Mouse (Mus musculus) activated CD4-positive, CD25-positive, alpha-beta regulatory T cell, adult 4 months (primary cell): ENCODE results near the gene A730061H03Rik. TPM values are rescaled to one million over a fixed set of nuclear protein-coding genes. Genes with fewer than 3 reads are reported as not detected.

Source experiments
- ATAC-seq: one replicate; pipeline ENCODE4 v1.8.0; 2017
- polyA plus RNA-seq, 2 experiments: library from polyadenylated mRNA; unstranded; fragments of 100-300 nt; shearing (Covaris generic); gene quantifications; one replicate each; pipeline ENCODE4 v1.2.1; 2017

A730061H03Rik gene
- polyA plus RNA-seq, 2 experiments from 2014 or later: not detected

DNA sequence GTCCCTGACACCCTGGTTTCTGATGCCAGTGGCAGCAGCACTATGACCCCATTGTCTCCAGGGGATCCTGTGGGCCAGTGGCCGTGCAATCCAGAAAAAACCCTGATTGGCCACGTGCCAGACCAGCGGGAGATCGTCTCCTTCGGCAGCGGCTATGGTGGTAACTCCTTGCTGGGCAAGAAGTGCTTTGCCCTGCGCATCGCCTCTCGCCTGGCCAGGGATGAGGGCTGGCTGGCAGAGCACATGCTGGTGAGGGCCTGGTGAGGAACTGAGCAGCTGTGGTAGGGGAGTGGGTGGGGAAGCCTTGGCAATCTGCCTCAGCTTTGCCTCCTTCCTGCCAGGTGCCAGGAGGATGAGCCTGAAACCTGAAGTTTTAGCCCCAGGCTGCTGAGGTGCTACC lies 15.9 kb downstream of the A730061H03Rik start:
- no peak for ATAC-seq

- ATAC-seq: no peak
These were observed 17.9 kb downstream of the A730061H03Rik start for GRCm38 (mm10) chr14:55542268-55542667.

GRCm38 (mm10) chr14:55540787-55541321 lies 19.4 kb downstream of the A730061H03Rik start:
- no peak for ATAC-seq

DNA sequence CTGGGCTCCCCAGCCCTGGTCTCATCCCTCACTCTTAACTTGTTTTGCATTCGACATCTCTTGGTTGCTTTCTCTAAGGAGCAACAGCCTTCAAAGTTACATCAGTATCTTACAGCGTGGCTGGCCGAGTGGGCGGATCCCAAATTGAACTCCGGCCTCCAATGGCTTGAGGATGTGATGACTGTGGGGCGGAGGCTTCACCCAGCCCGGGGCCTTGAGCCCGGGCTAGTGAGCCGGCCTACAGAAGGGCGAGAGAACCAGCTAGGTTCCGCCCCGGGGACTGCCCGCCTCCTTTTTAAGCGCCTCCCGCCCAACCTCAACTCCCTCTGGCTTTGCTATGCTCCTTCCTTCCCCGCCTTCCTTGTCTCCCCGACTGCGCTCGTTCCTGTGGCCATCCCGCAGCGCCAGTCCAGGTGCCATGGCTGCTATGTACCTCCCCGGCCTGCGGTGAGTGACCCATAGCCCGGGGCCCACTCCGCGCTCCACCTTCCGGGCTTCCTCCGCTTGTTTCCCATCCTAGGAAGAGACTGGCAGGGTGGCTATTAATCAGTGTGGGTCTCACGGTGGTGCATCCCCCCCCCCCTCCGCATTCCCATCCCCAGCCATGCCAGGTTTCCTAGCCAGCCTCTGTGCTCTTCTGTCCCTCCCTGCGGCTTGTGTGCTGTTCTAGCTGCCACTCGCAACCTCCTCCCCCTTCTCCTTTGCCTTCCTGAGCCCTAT lies 20.0 kb downstream of the A730061H03Rik start, which contains the start of gene Pck2:
TSS of gene Pck2 (plus strand) at position 200 of the 720 bp plus-strand sequence.
- peak; percentile 76 for ATAC-seq

DNA sequence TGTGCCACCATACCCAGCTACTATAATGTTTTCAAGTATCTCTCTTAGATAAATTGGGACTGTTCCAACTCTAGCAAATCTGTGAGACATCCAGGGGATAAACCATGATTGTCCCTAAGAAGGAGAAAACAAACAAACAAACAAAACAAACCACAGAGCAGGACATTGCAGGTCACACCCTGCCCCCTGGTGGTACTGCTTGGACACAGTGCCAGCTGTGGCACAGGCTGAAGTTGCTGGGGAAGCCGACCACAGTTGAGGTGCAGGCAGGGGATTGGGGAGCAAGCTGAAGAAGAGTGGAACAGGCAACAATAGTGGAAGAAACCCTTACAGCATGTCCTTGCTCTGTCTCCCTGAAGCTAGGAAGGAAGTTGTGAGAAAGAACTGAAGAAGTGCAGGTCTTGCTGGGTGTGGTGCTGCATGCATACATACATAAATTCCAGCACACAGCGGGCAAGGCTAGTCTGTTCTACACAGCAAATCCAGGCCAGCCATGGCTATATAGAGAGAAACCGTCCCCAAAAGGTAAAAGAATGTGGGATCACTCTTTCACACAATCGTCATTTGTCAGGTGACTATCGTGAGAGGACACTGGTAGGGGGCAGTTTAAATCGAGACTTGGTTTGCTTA lies 24.0 kb downstream of the A730061H03Rik start:
- no peak for ATAC-seq

DNA sequence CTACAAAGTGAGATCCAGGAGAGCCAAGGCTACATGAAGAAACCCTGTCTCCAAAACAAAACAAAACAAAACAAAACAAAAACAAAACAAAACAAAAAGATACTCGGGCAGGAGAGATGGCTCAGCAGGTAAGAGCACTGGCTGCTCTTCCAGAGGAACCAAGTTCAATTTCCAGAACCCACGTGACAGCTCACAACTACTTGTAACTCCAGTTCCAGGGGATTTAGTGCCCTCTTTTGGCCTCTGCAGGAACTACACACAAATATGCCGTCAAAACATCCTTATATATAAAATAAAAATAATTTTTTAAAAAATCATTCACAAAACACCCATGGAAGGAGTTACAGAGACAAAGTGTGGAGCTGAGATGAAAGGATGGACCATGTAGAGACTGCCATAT lies 32.3 kb downstream of the A730061H03Rik start:
- ATAC-seq: peak; percentile 40

- ATAC-seq: no peak
These were observed 33.5 kb downstream of the A730061H03Rik start for GRCm38 (mm10) chr14:55526674-55527073.

- ATAC-seq: no peak
These were observed 35.4 kb downstream of the A730061H03Rik start, which contains the start of gene Nrl for GRCm38 (mm10) chr14:55524785-55525184. Gene Nrl, minus strand, starts transcription at chr14:55524981.

DNA sequence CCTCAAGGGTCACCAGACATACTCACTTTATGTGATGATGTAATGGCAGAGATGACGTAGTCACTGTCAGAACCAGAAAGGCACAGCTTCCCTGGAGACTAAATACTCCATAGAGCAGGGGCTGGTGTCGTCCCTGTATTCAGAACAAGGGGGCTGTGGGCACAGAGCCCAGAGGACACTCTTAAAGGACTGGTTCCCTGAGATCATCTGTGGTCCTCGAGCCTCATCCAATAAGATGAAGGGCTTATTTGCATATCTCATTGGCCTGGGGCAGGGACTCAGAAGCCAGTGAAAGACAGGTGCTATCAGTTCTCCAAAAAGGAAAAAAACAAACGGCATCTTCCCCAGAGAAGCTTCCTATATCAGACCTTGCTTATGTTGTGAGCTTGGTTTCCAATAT lies 36.1 kb downstream of the A730061H03Rik start:
- ATAC-seq: no peak

- ATAC-seq: no peak
These were observed 39.5 kb downstream of the A730061H03Rik start for GRCm38 (mm10) chr14:55520451-55521361.

DNA sequence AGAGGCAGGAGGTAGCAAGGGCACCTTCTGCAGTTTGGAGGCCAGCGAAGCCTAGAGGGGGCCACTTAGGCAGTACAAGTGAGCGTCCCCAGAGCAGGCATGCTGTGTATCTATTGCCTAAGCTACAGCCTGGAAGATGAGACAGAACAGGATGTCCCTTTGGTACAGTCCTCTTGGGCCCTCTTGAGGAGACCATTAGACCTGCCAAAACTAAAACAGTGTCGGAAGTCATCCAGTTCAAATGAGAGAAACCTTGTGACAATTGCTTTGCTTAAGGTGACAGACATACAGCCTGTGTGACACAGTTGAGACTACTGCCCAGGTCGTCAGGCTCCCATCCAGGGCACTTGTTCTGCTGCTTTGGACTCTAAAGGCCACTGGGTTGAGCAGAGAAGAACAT lies 40.6 kb downstream of the A730061H03Rik start:
- no peak for ATAC-seq

DNA sequence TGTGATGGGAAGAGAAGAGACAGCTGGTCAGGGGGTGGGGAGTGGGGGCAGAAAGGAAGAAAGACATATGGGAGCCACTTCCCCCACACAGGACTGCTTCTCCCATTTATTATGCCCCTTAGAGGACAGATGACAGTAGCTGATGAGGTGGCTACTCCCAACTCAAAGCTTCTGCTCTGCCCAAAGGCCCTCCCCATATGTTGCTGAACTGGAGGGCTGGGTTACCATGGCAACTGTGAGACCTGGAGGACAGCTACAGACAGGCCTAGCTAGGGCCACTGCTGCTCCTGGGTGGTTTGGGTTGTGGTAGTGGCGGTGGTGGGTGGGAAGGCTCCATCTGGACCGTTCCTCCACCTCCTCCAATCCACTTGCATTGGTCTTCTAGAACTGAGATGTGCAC lies 41.3 kb downstream of the A730061H03Rik start:
- ATAC-seq: no peak

DNA sequence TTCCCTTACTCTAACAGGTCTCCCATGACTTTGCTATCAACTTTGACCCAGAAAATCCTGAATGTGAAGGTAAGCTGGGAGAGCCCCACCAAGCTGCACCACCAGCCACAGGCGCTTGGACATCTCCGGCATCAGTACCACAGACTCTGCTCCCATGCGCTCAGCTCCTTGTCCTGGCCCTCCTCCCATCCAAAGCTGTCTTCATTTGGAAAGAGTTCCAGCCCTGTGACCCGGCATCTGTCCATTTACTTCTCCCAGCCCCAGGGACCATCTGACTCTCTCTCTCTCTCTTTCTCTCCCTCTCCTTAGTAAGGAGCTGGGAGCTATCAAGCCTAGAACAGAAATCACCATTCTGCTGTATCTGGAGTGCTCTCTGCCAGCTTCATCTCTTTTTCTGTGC lies 44.4 kb downstream of the A730061H03Rik start:
- ATAC-seq: no peak

DNA sequence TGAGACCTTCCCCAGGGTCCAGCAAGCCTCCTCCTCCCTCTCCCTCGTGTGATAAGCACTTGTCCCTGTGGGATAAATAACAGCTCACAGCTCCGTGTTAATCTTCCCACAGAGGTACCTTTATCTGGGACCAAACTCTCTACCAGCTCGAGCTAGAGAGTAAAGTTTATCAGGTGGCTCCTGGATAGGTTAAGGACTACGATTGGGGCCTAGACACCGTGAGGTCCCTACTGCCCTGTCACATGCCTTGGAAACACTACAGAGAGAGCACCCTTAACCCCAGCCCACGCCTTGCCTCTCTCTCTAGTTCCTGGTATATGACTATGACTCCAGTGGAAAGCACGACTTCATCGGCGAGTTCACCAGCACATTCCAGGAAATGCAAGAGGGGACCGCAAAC lies 46.3 kb downstream of the A730061H03Rik start:
- no peak for ATAC-seq

DNA sequence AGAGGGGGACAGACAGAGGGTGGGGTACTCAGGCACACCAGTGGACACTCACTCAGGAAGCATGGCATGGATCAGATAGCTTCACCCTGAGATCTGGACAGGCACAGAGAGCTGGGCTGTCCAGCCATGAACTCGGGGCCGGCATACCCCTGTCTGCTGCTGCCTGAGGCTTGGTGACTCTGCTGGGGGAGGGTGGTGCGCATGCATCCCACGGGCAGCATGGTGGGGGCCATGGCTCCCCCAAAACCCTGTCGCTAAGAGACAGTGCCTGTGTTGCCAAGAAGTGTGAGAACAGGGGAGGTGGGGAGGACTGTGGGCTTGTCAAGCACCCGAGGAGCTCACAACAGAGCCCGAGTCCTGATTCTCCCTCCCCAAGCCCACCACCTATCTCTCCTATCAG lies 49.2 kb downstream of the A730061H03Rik start:
- ATAC-seq: no peak

DNA sequence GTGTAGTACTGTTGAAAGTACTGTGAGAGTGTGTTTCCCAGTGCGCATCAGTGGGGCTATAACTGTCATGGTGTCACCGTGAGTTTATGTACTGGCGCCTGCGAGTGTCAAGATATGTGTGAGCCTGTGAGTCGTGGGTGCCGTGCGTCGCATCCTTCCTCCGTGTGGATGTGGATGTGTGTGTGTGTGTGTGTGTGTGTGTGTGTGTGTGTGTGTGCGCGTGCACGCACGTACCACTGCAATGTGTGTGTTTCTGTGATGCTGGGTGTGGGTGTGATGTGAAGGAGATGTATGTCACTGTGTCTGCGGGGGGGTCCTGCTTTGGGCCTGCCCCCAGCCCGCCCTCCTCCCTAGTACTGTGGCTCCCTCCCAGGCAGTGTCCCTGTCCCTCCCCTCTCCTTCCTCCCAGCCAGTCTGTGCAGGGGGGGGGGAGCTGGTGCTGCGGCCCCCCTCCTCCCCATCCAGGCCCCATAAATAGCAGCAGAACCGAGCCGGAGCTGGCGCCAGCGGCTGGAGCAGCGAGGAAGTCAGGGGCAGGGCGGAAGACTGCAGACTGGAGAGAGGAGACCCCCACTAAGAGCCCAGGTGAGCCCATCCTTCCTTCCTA lies 50.0 kb downstream of the A730061H03Rik start, which contains the start of gene Cpne6:
TSS of gene Cpne6 (plus strand) at position 321 of the 607 bp plus-strand sequence.
- no peak for ATAC-seq

Other genes with a start within 250 kb of the A730061H03Rik start
- 10 to 100 TPM; 39.2 to 42.2 TPM for gene Dhrs4, start 81.6 kb downstream of the A730061H03Rik start, polyA plus RNA-seq
- gene Carmil3, start 69.8 kb downstream of the A730061H03Rik start, polyA plus RNA-seq: not detected
- not detected for gene Cpne6, start 50.0 kb downstream of the A730061H03Rik start, polyA plus RNA-seq
- under 1 TPM in 1 of 2 experiments, not detected in 1; 0.07 TPM for gene Nrl, start 35.4 kb downstream of the A730061H03Rik start, polyA plus RNA-seq
- gene Pck2, start 20.1 kb downstream of the A730061H03Rik start, polyA plus RNA-seq: 10 to 100 TPM; 23.6 to 33.4 TPM
- gene Dcaf11, start 400 bp downstream of the A730061H03Rik start, polyA plus RNA-seq: 10 to 100 TPM; 95.9 to 97.4 TPM
- not detected for gene Fitm1, start 15.2 kb upstream of the A730061H03Rik start, polyA plus RNA-seq
- gene Psme1, start 17.7 kb upstream of the A730061H03Rik start, polyA plus RNA-seq: 100 to 1,000 TPM; 700 to 830 TPM
- 10 to 100 TPM; 25.2 to 28.6 TPM for gene Emc9, start 24.9 kb upstream of the A730061H03Rik start, polyA plus RNA-seq
- gene Psme2, start 30.7 kb upstream of the A730061H03Rik start, polyA plus RNA-seq: 100 to 1,000 TPM; 980 to 996 TPM
- 10 to 100 TPM; 32.6 to 33.3 TPM for gene Rnf31, start 31.3 kb upstream of the A730061H03Rik start, polyA plus RNA-seq
- gene Irf9, start 43.2 kb upstream of the A730061H03Rik start, polyA plus RNA-seq: 100 to 1,000 TPM; 129 to 164 TPM
- 1 to 10 TPM; 1.3 to 1.9 TPM for gene Rec8, start 57.6 kb upstream of the A730061H03Rik start, polyA plus RNA-seq
- gene Ipo4, start 75.6 kb upstream of the A730061H03Rik start, polyA plus RNA-seq: 10 to 100 TPM; 29.2 to 30.6 TPM
- not detected for gene Gm49378, start 77.5 kb upstream of the A730061H03Rik start, polyA plus RNA-seq
- 10 to 100 TPM; 38.8 to 49.2 TPM for gene Tm9sf1, start 83.4 kb upstream of the A730061H03Rik start, polyA plus RNA-seq
- 1 to 10 TPM in 1 of 2 experiments, under 1 TPM in 1; 0.57 to 2.1 TPM for gene Tssk4, start 89.8 kb upstream of the A730061H03Rik start, polyA plus RNA-seq
- gene Mdp1, start 100.1 kb upstream of the A730061H03Rik start, polyA plus RNA-seq: 10 to 100 TPM; 87.8 to 88.5 TPM
- gene Gmpr2, start 111.5 kb upstream of the A730061H03Rik start, polyA plus RNA-seq: 10 to 100 TPM; 23.7 to 25.9 TPM
- 100 to 1,000 TPM; 361 to 408 TPM for gene Nedd8, start 111.7 kb upstream of the A730061H03Rik start, polyA plus RNA-seq
- gene Tinf2, start 121.4 kb upstream of the A730061H03Rik start, polyA plus RNA-seq: 10 to 100 TPM; 23.4 to 28.3 TPM
- gene Tgm1, start 153.5 kb upstream of the A730061H03Rik start, polyA plus RNA-seq: not detected
- gene Rabggta, start 161.9 kb upstream of the A730061H03Rik start, polyA plus RNA-seq: 10 to 100 TPM; 53.3 to 60.8 TPM
- gene Dhrs1, start 185.3 kb upstream of the A730061H03Rik start, polyA plus RNA-seq: 10 to 100 TPM; 46.4 to 48.9 TPM
- 1 to 10 TPM; 6.0 to 8.2 TPM for gene Nop9, start 185.3 kb upstream of the A730061H03Rik start, polyA plus RNA-seq
- not detected for gene Cideb, start 198.1 kb upstream of the A730061H03Rik start, polyA plus RNA-seq
- under 1 TPM in 1 of 2 experiments, not detected in 1; 0.40 TPM for gene Ltb4r2, start 201.0 kb upstream of the A730061H03Rik start, polyA plus RNA-seq
- gene Ltb4r1, start 205.6 kb upstream of the A730061H03Rik start, polyA plus RNA-seq: 1 to 10 TPM; 2.5 to 5.6 TPM
- under 1 TPM in 1 of 2 experiments, not detected in 1; 0.08 TPM for gene Adcy4, start 223.7 kb upstream of the A730061H03Rik start, polyA plus RNA-seq
- gene Ripk3, start 228.5 kb upstream of the A730061H03Rik start, polyA plus RNA-seq: 10 to 100 TPM; 94.3 to 99.3 TPM